Mouse (Mus musculus): ENCODE measurements around the gene Cdh23.

- no peak for TF ChIP-seq CTCF (IDR thresholded peaks at IDR 0.05; ENCODE audit: control insufficient read depth, insufficient read depth, insufficient read length)
- TF ChIP-seq MYOD1 (IDR thresholded peaks at IDR 0.05; ENCODE audit: control insufficient read depth, insufficient read length, low read depth), result no peak
- no peak for TF ChIP-seq USF1 (IDR thresholded peaks at IDR 0.05; ENCODE audit: low read depth)
These were observed 296.8 kb downstream of the Cdh23 start, which contains the start of gene Gm17455 for GRCm38 (mm10) chr10:60399449-60399848.

Data from C2C12 (cell line).